Mouse (Mus musculus): ENCODE results near the gene Mypn. TPM values are rescaled to one million over a fixed set of nuclear protein-coding genes. Genes with fewer than 3 reads are reported as not detected.

Mypn gene
- polyA plus RNA-seq, 1 experiment from 2014 or later: 2.6 TPM

DNA sequence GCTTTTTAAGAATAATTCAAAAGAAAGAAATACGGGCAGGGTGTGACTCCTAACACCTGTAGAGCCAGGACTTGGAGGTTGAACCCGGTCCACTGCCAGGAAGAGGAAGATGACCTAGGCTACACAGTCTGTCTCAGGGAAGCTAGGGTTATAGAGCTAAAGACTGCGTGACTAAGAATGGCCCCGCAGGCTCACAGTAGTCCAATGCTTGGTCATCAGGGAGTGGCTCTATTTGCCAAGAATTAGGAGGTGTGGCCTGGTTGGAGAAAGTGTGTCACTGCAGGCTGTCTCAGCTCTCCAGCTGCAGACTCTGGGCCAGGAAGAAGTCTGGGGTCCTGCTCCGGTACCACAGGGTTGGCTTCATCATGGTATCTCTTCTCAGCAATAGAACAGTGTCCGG, 32.9 kb upstream of the Mypn start:
- Histone ChIP-seq H3K9me3 (0 out of 2 replicates have a peak, but pooled peaks cover 2% of the 10 kb centered on the region), H3K4me1 (no peaks in the 10 kb centered on the region), H3K27me3 (no peaks in the 10 kb centered on the region), H3K4me2 (replicated peaks) (no peak overlapping the region), H3K27ac (no peak overlapping the region), H3K9ac (no peak overlapping the region), H3K4me3 (no peak overlapping the region), H3K36me3 (no peaks in the 10 kb centered on the region)
- 88% methylated on average over 6 of the region's 6 CpGs for WGBS
- ATAC-seq (ENCODE audit: low FRiP score, low read depth): no peak

DNA sequence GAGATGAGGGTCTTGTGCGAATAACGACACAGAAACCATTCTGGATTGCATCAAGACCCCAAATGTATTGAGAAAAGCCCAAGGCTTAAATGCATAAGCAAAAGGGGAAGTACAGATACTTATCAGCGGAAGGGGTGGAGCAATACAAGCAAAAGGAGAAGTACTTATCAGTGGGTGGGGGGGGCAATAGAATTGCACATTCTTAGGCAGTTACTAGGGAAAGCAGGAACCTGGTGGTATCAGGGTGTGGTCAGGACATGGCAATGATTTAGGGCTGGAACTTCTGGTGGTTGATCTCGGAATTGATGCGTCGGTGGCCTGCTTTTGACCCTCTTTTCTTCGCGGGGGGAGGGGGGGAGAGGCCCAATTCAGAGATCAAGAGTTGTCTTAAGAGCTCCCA, 32.1 kb upstream of the Mypn start:
- H3K4me1 ChIP-seq: no peaks in the 10 kb centered on the region
- 80% methylated on average over 8 of the region's 8 CpGs for WGBS
- no peak for ATAC-seq (ENCODE audit: low FRiP score, low read depth)
- H3K4me2 ChIP-seq (replicated peaks): no peak overlapping the region
- 0 out of 2 replicates have a peak, but pooled peaks cover 2% of the 10 kb centered on the region for H3K9me3 ChIP-seq
- H3K9ac ChIP-seq: no peak overlapping the region
- H3K27ac ChIP-seq: no peak overlapping the region
- H3K27me3 ChIP-seq: no peaks in the 10 kb centered on the region
- no peaks in the 10 kb centered on the region for H3K36me3 ChIP-seq
- H3K4me3 ChIP-seq: no peak overlapping the region

DNA sequence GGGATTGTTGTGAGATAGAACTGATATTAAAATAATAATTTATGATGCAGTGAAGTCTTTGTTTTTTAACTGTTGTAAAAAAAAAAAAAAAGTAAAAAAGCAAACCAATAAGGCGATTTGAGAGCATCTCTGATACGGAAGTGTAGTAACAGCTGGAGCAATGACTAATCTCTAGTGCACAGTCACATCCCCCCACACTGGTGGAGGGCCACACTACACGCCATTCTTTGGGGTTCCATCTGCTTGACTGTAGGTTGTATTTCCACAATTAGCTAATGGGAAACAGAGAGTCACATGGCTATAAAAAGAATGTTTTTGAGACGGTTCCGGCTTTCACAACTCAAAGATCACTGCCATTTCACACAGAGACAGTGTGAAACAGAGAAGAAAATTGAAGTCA, 30.4 kb upstream of the Mypn start:
- WGBS: 70% methylated on average over 5 of the region's 5 CpGs
- Histone ChIP-seq H3K4me3 (no peak overlapping the region), H3K9ac (no peak overlapping the region), H3K4me1 (no peaks in the 10 kb centered on the region), H3K9me3 (0 out of 2 replicates have a peak, but pooled peaks cover 2% of the 10 kb centered on the region), H3K27ac (no peak overlapping the region), H3K4me2 (replicated peaks) (no peak overlapping the region), H3K27me3 (no peaks in the 10 kb centered on the region), H3K36me3 (no peaks in the 10 kb centered on the region)
- no peak for ATAC-seq (ENCODE audit: low FRiP score, low read depth)

DNA sequence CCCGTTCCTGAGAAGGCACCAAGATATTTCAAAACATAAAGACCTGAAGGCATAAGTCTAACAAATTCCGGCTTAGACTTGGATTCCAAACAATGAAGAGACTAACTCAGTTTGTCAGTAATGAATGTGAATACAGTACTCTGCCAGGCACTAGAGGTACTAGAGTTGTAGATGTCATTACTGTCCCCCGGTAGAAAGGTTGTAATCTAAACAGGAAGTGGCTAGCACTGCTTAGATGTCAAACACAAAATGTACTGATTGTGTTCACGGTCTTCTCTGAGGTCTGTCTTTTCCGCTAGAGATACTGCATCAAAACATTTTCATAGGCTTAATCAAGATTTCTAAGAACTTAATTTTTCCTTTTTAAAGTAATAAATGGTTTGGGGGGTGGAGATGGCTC, 27.9 kb upstream of the Mypn start:
- Histone ChIP-seq H3K9me3 (0 out of 2 replicates have a peak, but pooled peaks cover 2% of the 10 kb centered on the region), H3K4me3 (no peak overlapping the region), H3K36me3 (no peaks in the 10 kb centered on the region), H3K4me2 (replicated peaks) (no peak overlapping the region), H3K27me3 (no peaks in the 10 kb centered on the region), H3K4me1 (no peaks in the 10 kb centered on the region), H3K27ac (no peak overlapping the region), H3K9ac (no peak overlapping the region)
- ATAC-seq (ENCODE audit: low FRiP score, low read depth): no peak
- WGBS: 75% methylated on average over 5 of the region's 5 CpGs

DNA sequence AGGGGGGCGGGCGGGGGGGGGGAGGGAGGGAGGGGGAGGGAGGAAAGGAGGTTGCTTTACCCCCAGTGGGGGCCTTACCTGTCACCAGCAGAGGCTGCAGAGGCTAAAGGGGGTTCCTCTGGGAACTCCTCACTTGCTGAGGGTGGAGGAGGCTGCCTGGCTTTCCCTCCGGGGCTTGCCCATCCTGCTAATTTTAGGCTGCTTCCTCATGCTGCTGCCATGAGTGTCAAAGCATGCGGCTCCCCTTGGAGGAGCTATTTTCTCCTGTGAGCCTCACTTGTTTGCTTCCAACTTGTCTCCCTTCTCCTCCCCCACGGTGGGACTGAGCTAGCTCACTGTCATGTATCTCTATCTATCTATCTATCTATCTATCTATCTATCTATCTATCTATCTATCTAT, 27.1 kb upstream of the Mypn start:
- no peak overlapping the region for H3K4me3 ChIP-seq
- whole genome bisulfite sequencing: 26% methylated on average over 3 of the region's 5 CpGs
- H3K9me3 ChIP-seq: 0 out of 2 replicates have a peak, but pooled peaks cover 2% of the 10 kb centered on the region
- H3K9ac ChIP-seq: no peak overlapping the region
- H3K27me3 ChIP-seq: no peaks in the 10 kb centered on the region
- H3K4me2 ChIP-seq (replicated peaks): no peak overlapping the region
- H3K36me3 ChIP-seq: no peaks in the 10 kb centered on the region
- no peaks in the 10 kb centered on the region for H3K4me1 ChIP-seq
- ATAC-seq (ENCODE audit: low FRiP score, low read depth): no peak
- no peak overlapping the region for H3K27ac ChIP-seq

DNA sequence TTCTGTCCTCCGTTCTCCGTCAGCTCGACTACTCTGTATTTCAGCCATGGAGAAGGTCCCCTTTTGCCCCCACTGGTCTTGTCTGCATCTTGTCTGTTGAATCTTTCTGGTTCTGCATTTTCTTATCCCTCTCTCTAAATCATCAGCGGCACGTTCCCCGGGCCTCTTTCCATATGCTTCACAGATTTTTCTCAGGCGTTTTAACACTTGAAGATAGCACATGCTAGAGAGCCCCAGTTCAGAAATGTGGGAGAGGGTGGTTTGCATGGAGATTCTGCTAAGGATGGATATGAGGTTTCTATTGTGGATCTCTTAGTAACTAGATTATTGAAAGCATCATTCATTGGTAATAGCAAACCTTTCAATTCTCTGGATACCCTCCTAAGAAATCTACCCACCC, 26.5 kb upstream of the Mypn start:
- H3K36me3 ChIP-seq: no peaks in the 10 kb centered on the region
- H3K4me3 ChIP-seq: no peak overlapping the region
- H3K4me1 ChIP-seq: no peaks in the 10 kb centered on the region
- 0 out of 2 replicates have a peak, but pooled peaks cover 2% of the 10 kb centered on the region for H3K9me3 ChIP-seq
- WGBS: 85% methylated on average over 7 of the region's 7 CpGs
- no peak overlapping the region for H3K4me2 ChIP-seq (replicated peaks)
- H3K27ac ChIP-seq: no peak overlapping the region
- no peak for ATAC-seq (ENCODE audit: low FRiP score, low read depth)
- H3K27me3 ChIP-seq: no peaks in the 10 kb centered on the region
- H3K9ac ChIP-seq: no peak overlapping the region

DNA sequence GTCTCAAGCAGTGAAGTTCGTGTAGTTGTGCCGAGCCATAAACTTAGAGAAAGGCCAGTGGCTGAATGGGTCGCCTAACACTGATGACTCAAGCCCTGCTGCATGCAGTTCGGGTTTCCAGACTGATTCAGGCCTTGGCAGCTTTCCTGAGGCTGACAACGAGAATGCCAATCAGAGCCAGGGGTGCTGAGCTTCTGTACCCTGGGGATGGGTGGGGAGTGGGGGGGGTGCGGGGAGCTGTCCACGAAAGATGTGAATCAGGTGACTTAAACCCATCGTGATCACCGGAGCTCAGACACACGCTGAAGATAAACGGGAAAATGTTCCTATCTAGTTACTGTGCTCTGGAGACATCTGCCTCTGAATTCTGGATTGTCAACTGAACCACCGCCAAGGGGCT, 20.6 kb upstream of the Mypn start:
- WGBS: 66% methylated on average over 12 of the region's 12 CpGs
- no peak for ATAC-seq (ENCODE audit: low FRiP score, low read depth)
- Histone ChIP-seq H3K9ac (no peak overlapping the region), H3K4me2 (replicated peaks) (no peak overlapping the region), H3K36me3 (no peaks in the 10 kb centered on the region), H3K4me1 (no peaks in the 10 kb centered on the region), H3K27me3 (no peaks in the 10 kb centered on the region), H3K27ac (no peak overlapping the region), H3K9me3 (no peaks in the 10 kb centered on the region), H3K4me3 (no peak overlapping the region)

DNA sequence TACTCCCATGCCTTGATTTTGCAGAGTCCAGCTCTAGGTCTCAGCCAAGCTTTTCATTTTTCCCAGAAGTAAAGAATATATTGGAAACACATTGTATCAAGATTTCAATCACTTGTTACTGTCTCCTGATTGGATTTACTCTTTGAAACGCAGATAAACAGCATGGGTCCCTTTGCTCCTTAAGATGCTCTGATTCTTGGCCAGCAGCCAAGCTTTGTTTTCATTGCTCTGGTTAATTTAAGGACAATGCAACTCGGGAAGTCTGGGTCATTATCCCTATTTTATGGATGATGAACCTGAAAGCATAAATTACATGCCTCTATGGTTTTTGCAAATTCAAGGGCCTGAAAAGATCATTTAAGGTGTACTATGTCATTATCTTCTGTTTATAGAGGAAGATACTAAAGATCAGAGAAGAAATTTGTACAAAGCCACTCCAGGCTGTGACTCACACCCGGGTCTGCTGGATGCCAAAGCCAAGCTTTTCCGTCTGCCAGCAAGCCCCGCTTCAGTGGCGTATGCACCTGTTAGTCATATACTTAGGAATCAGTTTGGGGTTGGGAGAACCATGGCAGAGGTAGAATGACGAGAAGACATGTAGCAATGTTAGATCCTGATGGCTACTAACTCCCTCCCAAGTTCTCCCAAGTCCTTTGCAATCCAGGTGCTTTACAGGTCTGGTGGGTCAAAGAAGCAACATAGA, 17.5 kb upstream of the Mypn start:
- Histone ChIP-seq H3K9me3 (no peaks in the 10 kb centered on the region), H3K4me2 (replicated peaks) (no peak overlapping the region), H3K9ac (no peak overlapping the region), H3K27ac (no peak overlapping the region), H3K4me3 (no peak overlapping the region), H3K4me1 (no peaks in the 10 kb centered on the region), H3K27me3 (no peaks in the 10 kb centered on the region), H3K36me3 (no peaks in the 10 kb centered on the region)
- WGBS: 75% methylated on average over 7 of the region's 7 CpGs
- ATAC-seq (ENCODE audit: low FRiP score, low read depth): no peak

DNA sequence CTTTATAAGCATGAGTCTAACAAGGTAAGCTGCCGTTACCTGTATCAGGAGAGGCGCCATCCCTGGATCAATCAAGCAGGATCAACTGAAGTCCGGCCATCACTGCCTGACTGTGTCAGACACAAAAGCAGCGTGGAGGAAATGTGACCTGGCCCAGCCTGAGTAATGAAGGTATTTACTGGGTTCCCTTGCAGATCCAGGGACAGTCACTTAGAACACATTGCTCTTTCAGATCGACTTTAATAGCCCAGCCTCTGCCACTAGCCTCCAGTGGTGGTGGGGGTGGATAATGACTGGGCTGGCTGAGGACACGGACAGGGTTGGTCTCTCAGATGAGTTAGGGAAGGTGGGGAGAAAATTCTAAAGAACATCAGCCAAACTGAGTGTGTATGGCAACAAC, 5.1 kb upstream of the Mypn start:
- ATAC-seq (ENCODE audit: low FRiP score, low read depth): no peak
- Histone ChIP-seq H3K4me3 (no peak overlapping the region), H3K27me3 (no peaks in the 10 kb centered on the region), H3K27ac (no peak overlapping the region), H3K9ac (no peak overlapping the region), H3K36me3 (no peaks in the 10 kb centered on the region), H3K9me3 (no peaks in the 10 kb centered on the region), H3K4me2 (replicated peaks) (no peak overlapping the region), H3K4me1 (no peaks in the 10 kb centered on the region)
- WGBS: 52% methylated on average over 6 of the region's 6 CpGs

DNA sequence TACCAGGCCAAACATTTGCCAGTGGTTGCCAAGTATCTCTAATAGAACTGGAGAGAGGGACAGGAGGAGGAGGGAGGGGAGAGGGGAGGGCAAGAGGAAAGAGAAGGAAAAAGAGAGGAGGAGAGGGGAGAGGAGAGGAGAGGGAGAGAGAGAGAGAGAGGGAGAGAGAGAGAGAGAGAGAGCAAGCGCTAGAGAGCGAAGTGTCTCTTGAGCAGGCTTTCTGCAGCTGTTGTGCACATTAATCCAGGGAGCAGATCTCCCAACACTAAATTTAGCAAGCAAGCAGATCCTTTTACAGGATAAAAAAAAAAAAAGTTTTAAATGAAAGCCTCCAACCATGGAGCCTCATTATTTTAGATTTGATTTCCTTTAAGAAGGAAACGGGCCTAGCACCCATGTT, 750 bp downstream of the Mypn start:
- Histone ChIP-seq H3K27me3 (no peaks in the 10 kb centered on the region), H3K9me3 (no peaks in the 10 kb centered on the region), H3K36me3 (no peaks in the 10 kb centered on the region), H3K4me3 (no peak overlapping the region), H3K4me2 (replicated peaks) (no peak overlapping the region), H3K9ac (no peak overlapping the region), H3K27ac (no peak overlapping the region), H3K4me1 (no peaks in the 10 kb centered on the region)
- peak; percentile 54; the same call in 1 of the 2 replicates for ATAC-seq (ENCODE audit: low FRiP score, low read depth)
- WGBS: 68% methylated on average over 3 of the region's 3 CpGs

DNA sequence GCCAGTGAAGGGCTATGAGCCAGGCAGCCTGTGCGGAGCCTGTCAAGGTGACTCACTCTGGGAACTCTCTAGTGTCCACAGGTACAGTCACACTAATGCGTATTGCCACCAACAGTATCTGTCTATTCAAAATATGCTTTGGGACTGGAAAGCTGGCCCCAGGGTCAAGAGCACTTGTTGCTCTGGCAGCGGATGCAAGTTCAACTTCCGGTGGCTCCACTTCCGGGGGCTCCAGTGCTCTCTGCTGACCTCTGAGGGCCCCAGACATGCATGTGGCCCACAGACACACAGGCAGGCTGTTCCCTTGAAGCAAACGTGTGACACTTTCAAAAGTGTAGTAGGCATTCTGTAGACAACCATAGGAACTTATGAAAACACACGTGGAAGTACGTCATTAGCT, 2.2 kb downstream of the Mypn start:
- Histone ChIP-seq H3K4me3 (no peak overlapping the region), H3K9ac (no peak overlapping the region), H3K4me1 (no peaks in the 10 kb centered on the region), H3K36me3 (no peaks in the 10 kb centered on the region), H3K4me2 (replicated peaks) (no peak overlapping the region), H3K27me3 (no peaks in the 10 kb centered on the region), H3K9me3 (no peaks in the 10 kb centered on the region), H3K27ac (no peak overlapping the region)
- no peak for ATAC-seq (ENCODE audit: low FRiP score, low read depth)
- 79% methylated on average over 8 of the region's 8 CpGs for WGBS

DNA sequence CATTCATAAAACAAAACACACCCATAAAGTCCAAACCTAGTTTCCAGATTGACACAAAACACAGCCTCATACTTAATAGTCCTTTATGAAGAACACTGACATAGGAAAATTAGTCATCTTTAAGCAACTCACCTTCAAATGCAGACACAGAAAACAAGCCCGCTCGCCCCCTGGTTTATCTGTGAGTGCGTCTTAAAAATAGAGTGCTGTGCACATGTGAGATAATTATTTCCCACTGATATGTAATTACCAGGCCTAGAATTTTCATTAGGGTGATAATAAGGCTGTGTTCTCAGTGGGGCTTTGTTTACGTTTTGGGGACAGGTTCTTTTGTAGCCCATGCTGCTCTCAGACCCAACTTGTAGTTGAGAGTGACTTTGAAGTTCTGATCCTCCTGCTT, 4.7 kb downstream of the Mypn start:
- no peak overlapping the region for H3K9ac ChIP-seq
- no peaks in the 10 kb centered on the region for H3K9me3 ChIP-seq
- no peaks in the 10 kb centered on the region for H3K36me3 ChIP-seq
- H3K4me1 ChIP-seq: no peaks in the 10 kb centered on the region
- ATAC-seq (ENCODE audit: low FRiP score, low read depth): no peak
- no peak overlapping the region for H3K4me2 ChIP-seq (replicated peaks)
- 63% methylated on average over 4 of the region's 4 CpGs for WGBS
- H3K27me3 ChIP-seq: no peaks in the 10 kb centered on the region
- H3K27ac ChIP-seq: no peak overlapping the region
- no peak overlapping the region for H3K4me3 ChIP-seq

DNA sequence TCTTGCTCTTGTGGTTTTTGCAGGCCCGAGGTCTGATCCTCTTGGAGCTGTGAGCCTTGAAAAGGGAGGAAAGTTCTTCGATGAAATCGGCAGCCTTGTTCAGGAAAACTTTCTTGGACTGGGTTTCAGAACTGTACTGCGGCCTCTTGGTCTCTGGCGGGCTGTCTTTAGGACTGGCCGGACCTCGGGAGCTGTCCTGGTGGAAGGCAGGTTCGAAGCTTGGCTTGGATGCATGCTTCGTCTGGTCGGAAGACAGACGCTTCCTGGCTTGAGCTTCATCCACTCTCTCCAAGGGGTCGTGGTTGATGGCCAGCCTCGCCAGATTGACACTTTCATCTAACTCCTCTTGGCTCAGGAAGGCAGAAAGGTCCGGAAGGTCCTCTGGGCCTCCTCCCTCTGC, 11.0 kb downstream of the Mypn start:
- Histone ChIP-seq H3K27ac (no peak overlapping the region), H3K36me3 (no peaks in the 10 kb centered on the region), H3K4me3 (no peak overlapping the region), H3K4me1 (no peaks in the 10 kb centered on the region), H3K4me2 (replicated peaks) (no peak overlapping the region), H3K9ac (no peak overlapping the region), H3K9me3 (no peaks in the 10 kb centered on the region), H3K27me3 (no peaks in the 10 kb centered on the region)
- no peak for ATAC-seq (ENCODE audit: low FRiP score, low read depth)
- 85% methylated on average over 14 of the region's 14 CpGs for WGBS

Data from limb, embryonic 13.5 days (tissue).